In genomic region chr17:48301792-48302191, GRCm38 (mm10) we compare ENCODE assay signal across 1 mouse cellular context.
TF ChIP-seq lines count a peak whose summit lies in the region.

No protein-coding gene starts in this region.

TF ChIP-seq in MEL, 35 proteins besides CTCF, POLR2A, EP300 and RAD21:
- TF ChIP-seq MYC (IDR thresholded peaks at IDR 0.05; ENCODE audit: low read depth, low read length) (no peak), ZC3H11A (IDR thresholded peaks at IDR 0.05; ENCODE audit: low read depth, low read length) (no peak), ZNF384 (IDR thresholded peaks at IDR 0.05; ENCODE audit: low read depth, low read length) (no peak), POLR2AphosphoS2 (IDR thresholded peaks at IDR 0.05; ENCODE audit: low read length) (no peak), UBTF (IDR thresholded peaks at IDR 0.05; ENCODE audit: borderline replicate concordance, insufficient read depth, low read depth, low read length) (no peak), ELF1 (IDR thresholded peaks at IDR 0.05; ENCODE audit: low read depth, low read length) (no peak), POLR2AphosphoS5 (IDR thresholded peaks at IDR 0.05; ENCODE audit: borderline replicate concordance, low read depth, low read length) (no peak), JUND (IDR thresholded peaks at IDR 0.05; ENCODE audit: low read depth, low read length) (no peak), KAT2A (conservative IDR thresholded peaks at IDR 0.05; ENCODE audit: low read depth, low read length) (no peak), TBP (IDR thresholded peaks at IDR 0.05; ENCODE audit: low read depth, low read length) (no peak), SIN3A (IDR thresholded peaks at IDR 0.05; ENCODE audit: low read length) (peak; percentile 96), USF2 (IDR thresholded peaks at IDR 0.05; ENCODE audit: borderline replicate concordance in 1 of 2, insufficient read depth in 1 of 2, low read depth in 1 of 2, low read length in 2 of 2) (no peak), TAL1 (IDR thresholded peaks at IDR 0.05; ENCODE audit: low read length) (no peak), MEF2A (IDR thresholded peaks at IDR 0.05; ENCODE audit: extremely low read depth, insufficient replicate concordance, low read depth, low read length, poor library complexity, severe bottlenecking) (no peak), MXI1 (IDR thresholded peaks at IDR 0.05; ENCODE audit: low read depth, low read length) (peak; percentile 79), GABPA (IDR thresholded peaks at IDR 0.05; ENCODE audit: low read depth, low read length) (no peak), NRF1 (IDR thresholded peaks at IDR 0.05; ENCODE audit: insufficient read depth, low read depth, low read length, poor library complexity, severe bottlenecking) (no peak)
